Mouse (Mus musculus) cerebellum, postnatal 25 days (tissue): ENCODE measurements around the gene Pkhd1.

Experiments used
- DNase-seq, 2 experiments: peaks; one replicate each; pipeline ENCODE4 v3.0.0; 2021; ENCODE audit warnings: mixed read lengths in 2 of 2

Gene Pkhd1

GRCm38 (mm10) chr1:20617849-20618530 is at the start of gene Pkhd1:
TSS of gene Pkhd1 (minus strand) at chr1:20618064.
- no peak for DNase-seq

GRCm38 (mm10) chr1:20667567-20667966 is 49.7 kb upstream of the Pkhd1 start:
- DNase-seq: no peak

DNA sequence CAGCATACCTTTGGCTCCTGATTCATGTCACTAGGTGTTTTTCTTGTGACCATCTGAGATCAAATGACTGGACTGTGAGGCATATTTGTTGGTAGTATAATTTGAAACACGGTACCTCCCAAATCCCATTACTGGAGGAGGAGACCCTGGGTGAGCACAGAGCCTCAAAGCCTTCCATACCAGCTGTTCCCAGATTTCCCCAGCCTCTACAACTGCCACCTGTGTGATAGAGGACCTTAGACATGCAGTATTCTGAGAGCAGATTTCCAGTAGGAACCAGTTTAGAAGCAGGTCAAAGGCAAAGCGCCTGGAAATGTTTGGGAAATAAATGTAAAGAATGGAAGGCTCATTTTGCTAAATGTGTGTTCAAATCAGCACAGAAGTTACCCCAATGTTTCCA is 48.4 kb upstream of the Pkhd1 start:
- no peak for DNase-seq

GRCm38 (mm10) chr1:20655085-20655484 is 37.2 kb upstream of the Pkhd1 start:
- no peak for DNase-seq

GRCm38 (mm10) chr1:20653513-20654506 is 35.9 kb upstream of the Pkhd1 start:
- no peak for DNase-seq

- no peak for DNase-seq
These were observed 17.0 kb upstream of the Pkhd1 start for GRCm38 (mm10) chr1:20634856-20635255.

DNA sequence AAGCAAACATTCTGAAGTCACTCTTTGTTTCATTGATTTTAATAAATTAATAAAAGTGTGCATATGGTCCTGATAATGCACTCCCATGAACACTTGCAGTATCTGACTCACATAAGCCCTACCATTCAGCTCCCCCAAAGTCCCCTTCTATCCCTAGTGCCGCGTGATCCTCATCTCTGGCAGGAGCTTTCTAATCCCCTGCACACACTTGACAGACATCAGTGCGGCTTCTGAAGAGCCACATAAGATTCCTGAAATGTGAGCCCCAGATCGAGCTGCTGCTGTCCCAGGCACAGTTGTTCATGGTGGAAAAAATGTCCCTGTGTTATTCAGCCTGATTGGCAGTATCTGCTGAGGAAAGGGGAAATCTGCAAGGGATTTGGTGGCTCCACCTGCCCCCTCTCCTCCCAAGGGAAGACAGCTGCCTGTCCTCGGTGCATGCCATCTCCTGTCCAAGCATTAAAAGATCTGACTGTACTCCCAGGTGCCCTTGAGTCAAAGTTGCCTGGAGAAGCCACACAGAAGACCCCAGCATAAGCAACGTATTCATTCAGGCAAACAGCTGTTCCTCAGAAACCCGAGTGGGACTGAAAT is 15.5 kb upstream of the Pkhd1 start:
- no peak for DNase-seq

- DNase-seq: no peak
These were observed 6.7 kb upstream of the Pkhd1 start for GRCm38 (mm10) chr1:20624564-20624963.

DNA sequence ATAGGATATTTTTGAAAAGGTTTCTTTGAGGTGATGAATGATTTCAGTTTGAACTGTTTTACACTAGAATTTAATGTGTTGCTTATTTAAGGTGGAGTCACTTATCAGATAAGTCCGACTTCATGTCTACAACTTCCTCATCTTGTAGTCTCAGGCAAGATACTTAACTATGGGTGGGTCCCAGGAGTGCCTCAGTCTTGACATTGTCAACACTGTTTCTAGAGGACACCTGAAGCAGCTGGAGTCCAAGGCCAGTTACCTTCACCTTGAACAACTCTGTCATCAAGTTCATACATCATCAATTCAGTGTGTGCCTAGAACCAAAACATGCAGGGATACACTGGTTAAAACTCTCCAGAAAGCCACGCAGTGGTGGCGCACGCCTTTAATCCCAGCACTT is 5.5 kb upstream of the Pkhd1 start:
- no peak for DNase-seq

DNA sequence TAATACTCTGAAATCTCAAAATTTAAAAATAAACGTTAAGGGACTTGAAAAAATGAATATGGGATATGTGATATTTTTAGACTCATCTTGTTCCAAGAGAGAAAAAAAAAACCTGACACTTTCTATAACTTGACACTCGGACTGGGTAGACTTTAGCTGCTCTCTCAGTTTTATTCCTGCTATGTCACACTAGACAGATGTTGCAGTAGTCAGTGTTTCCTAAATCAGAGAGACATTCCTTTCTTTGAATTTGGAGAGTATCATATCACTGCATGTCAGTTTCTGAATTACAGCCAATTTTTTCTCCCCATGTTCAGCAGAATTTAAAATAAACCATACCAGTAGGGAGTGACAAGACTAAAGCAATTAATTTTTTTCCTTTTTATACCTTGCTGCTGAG is 2.7 kb upstream of the Pkhd1 start:
- no peak for DNase-seq

DNA sequence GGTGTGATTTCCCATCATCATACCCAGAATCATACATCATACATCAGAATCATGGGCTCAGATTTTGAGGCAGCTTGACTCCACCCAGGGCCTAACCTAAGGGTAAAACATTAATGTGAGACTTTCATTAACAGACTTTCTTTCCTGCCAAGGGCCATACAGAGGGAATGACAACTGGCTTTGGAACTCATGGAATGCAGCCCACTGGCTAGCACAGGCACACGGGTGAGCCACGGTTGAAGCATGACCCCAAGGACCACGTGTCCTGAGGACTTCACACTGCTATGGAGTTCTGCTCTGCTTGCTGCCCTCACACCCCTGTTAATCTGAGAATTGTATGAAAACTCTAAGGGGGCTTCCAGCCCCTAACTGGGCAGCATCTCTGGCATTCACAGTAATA is 1.5 kb upstream of the Pkhd1 start:
- DNase-seq: no peak

- DNase-seq: peak; percentile 35 to 63
These were observed 5.2 kb downstream of the Pkhd1 start for GRCm38 (mm10) chr1:20612643-20613042.

- no peak for DNase-seq
These were observed 12.4 kb downstream of the Pkhd1 start for GRCm38 (mm10) chr1:20605489-20605888.

GRCm38 (mm10) chr1:20590488-20590887 is 27.4 kb downstream of the Pkhd1 start:
- DNase-seq: no peak

DNA sequence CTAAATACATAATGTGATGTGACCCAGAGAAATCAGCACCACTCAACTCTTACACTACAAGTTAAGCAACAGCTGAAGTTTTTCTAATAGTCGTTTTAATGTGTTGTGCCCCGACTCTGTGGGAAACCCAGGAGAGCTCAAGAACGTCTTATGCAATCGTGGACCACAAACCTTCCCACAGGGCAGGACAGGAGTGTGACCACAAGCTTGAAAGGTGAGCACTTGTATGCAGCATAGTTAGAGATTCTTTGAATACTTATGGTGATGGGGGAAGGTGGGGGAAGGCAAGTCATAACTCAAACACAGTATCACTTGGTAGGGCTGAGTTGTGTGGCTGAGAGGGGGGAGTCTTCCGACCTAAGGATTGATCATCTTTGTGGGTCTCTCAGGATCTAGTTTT is 46.4 kb downstream of the Pkhd1 start:
- DNase-seq: no peak

- no peak for DNase-seq
These were observed 48.4 kb downstream of the Pkhd1 start for GRCm38 (mm10) chr1:20569430-20569829.

- DNase-seq: no peak
These were observed 59.4 kb downstream of the Pkhd1 start for GRCm38 (mm10) chr1:20558443-20558842.

DNA sequence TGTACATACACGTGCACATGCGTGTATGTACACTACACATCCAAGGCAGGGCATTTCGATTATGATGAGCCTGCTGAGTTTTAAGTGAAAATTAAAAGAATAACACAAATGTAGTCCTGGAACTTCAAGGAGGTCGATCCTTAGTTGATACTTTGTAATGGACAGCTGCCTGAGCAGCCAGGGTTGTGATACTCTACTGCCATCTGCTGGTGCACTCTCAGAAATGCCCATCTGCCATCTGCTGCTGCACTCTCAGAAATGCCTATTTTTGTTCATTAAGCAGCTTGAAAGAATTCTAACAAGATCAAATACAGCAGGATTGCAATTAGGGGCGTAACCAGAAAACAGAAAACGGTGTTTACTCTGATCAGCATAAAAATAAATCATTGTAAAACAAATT is 63.5 kb downstream of the Pkhd1 start:
- peak; percentile 30 to 56 for DNase-seq

DNA sequence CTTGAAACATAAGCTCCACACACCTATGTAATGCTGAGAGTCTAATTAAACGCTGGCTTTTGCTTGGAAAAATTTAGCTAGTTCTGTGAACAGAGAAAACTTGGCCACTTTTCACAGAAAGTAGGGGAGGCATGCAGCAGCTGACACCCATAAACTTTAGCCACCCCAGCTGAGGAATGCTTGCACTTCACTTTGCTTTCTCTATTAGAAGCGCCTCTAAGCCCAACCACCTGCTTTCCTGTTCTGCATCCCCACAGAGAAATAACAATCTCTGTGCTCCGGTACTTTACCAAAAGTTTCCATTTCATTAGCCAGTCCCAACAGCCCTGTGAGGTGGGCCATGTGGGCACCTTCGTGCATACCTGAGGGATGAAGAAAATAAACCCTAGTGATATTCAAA is 66.5 kb downstream of the Pkhd1 start:
- DNase-seq: no peak

DNA sequence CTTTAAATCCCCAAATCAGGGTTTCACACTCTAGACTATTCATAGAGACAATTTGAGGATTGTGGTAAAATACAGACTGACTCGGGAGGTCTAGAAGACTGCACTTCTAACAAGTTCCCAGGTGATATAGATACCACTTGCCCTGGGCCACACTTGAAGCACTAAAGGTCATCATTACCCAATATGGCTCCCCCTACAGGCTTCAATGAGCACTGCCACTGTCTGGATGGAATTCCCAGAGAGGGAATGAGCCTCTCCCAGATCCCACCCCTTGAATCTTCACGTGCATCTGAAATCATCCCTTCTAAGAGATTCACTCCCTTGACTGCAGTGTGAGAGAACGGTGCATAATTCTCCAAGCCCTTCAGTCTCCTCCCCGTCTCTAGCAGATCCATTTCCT is 73.3 kb downstream of the Pkhd1 start:
- no peak for DNase-seq

DNA sequence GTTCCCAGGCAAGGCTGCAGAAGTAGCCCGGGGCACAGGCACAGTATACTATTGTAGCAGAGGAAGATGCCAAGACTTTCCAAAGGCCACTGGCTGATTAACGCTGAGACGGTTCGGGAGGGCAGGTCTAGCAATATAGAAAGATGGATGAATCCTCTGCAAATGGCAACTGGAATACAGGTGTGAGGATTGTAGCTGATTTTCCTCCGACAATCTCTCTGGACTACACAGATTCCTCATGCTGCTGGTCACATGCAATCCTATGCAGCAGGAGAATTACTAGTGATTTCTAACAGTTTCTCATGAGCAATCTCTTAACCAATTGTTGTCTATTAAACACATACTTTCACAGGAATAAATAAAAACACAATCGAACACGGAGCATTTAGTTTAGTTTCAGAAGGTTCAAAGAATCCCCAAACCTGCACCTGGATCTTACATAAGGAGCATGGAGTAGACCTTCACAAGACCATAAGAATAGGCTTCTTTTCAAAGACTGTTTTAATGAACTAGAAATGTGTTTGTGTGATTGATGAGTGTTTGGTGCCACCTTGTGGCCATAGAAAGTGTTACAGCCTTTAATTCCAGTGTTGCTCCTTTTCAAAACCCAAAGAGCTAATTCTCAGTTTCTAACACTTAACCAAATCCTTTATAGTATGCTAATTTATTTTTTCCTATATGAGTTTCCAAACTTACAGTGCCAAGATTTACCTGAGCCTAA is 104.3 kb downstream of the Pkhd1 start:
- DNase-seq: peak; percentile 37 to 62

- DNase-seq: no peak
These were observed 118.9 kb downstream of the Pkhd1 start for GRCm38 (mm10) chr1:20498965-20499364.

GRCm38 (mm10) chr1:20486087-20486486 is 131.8 kb downstream of the Pkhd1 start:
- no peak for DNase-seq
